Mouse (Mus musculus): ENCODE results near the gene Hist1h1b.

The Hist1h1b gene

DNA sequence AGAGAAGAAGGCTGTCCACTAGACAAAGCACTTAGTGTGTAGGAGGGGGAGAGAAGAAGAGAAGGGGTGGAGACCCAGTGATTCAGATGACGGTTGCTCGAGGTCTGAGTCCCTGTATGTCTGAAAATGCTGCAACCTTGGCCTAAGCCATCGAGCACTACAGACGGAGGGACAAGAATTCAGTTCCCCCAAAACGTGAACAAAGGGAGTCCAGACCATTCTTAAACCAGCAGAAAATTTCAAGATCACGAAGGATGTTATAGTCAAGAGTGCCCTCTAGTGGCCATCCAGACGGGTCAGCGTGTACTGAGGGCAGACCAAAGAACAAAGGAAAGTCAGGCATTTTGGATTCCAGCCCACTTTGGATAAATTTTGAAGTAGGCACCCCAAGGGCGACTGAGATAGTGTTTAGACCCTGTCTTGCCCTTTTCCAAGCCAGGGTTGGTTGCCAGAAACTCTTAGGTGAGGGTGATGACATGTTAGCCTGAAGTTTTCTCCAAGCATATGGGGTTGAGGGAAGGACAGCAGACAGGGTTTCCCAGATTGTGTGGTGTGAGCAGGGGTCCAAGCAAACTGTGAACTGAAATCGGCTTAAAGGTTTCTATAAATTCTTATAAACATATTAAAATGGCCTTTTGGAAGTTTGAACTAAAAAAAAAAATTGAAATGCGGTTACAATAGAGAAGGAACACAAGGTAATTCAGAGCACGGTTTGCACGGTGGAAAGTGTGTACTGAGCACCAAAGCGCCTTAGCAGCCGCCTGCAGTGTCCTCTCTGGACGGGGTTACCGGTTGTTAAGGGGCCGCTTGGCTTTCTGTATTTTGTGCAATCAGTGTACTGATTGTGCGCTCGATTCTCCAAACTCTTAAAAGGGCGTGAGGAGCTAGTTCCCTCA is 46.2 kb downstream of the Hist1h1b start:
- H3K36me3 ChIP-seq (ENCODE audit: insufficient read depth, low read length): no peaks in the 10 kb centered on the region
- peaks cover 16% of the 10 kb centered on the region for H3K9me3 ChIP-seq (ENCODE audit: low read length)
- TF ChIP-seq CTCF (conservative IDR thresholded peaks at IDR 0.05; ENCODE audit: low read length) (peak; percentile 86), NANOG (IDR thresholded peaks at IDR 0.05; ENCODE audit: borderline replicate concordance, low read length) (no peak), POU5F1 (IDR thresholded peaks at IDR 0.05; ENCODE audit: borderline replicate concordance, low read length) (no peak)
- peak overlapping the region; percentile 70 for H3K4me3 ChIP-seq (replicated peaks; ENCODE audit: low read length)
- 0 out of 2 replicates have a peak, but pooled peaks cover 5% of the 10 kb centered on the region for H3K27me3 ChIP-seq (ENCODE audit: insufficient read depth, low read length)
- H3K4me1 ChIP-seq (replicated peaks; ENCODE audit: low read depth, low read length): peaks cover 19% of the 10 kb centered on the region

DNA sequence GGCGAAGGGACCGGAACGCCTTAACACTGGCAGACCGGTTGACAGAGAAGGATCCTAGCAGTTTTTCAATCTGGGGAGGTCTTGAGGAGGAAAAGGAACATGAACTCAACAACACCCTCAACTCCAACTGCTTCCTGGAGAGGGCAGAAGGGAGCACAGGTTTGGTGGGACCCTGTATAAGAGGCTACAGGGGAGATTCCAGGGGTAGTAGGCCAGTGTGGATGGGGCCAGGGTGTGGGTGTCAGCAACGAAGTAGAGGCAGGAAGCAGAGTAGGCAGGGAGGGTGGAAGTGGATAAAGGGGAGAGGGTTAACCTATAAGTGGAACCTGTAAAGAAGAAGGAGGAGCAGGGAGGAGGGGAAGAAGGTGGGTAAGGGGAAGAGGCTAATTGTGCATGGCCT is 47.0 kb downstream of the Hist1h1b start:
- no peak overlapping the region for H3K4me3 ChIP-seq (replicated peaks; ENCODE audit: low read length)
- H3K27me3 ChIP-seq (ENCODE audit: insufficient read depth, low read length): 0 out of 2 replicates have a peak, but pooled peaks cover 5% of the 10 kb centered on the region
- H3K4me1 ChIP-seq (replicated peaks; ENCODE audit: low read depth, low read length): peaks cover 19% of the 10 kb centered on the region
- H3K9me3 ChIP-seq (ENCODE audit: low read length): peaks cover 22% of the 10 kb centered on the region
- no peaks in the 10 kb centered on the region for H3K36me3 ChIP-seq (ENCODE audit: insufficient read depth, low read length)
- no peak for TF ChIP-seq POU5F1 (IDR thresholded peaks at IDR 0.05; ENCODE audit: borderline replicate concordance, low read length)
- TF ChIP-seq CTCF (conservative IDR thresholded peaks at IDR 0.05; ENCODE audit: low read length): peak; percentile 23; the same call in 1 of the 2 replicates
